ENCODE assay signal across 8 mouse cellular contexts in the genomic region with DNA sequence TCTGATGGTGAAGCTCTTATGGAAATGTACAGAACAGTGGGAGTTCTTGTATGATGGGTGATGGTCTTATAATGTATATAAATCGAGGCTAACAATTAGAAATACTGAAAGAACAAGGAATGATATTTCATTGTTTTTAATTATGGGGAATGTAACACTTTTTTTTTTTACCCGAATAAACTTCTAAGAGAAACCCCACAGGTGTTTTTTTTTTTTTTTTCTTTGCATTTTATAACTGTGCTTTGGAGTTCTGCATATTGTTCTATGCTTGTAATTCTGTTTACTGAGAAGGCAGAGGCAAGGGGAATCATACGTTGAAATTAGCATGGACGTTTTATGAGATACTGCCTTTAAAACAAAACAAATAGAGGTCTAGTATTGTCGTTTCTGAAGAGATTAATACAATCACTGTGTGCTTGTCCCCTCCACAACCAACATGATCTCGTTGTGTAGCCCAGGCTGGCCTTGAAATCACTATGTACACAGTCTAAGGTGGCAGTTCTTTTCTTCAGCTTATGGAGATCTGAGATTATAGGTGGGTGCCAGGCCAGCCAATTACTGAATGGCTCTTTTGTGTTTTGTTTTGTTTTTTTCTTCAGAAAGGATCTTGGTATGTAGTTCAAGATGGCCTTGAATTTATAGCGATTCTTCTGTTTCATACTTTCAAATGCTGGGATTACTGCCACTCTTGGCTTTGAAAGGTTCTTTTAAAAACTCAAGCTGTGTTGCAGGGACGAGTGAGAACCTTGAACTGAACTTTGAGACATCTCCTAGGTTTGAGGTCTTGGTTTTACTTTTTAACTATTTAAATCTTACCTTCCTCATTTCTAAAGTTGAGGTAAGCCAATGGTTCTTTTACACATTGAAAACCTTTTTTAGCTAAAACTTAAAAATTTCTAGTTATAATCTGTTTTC. TPM values are rescaled to one million over a fixed set of nuclear protein-coding genes. Genes with fewer than 3 reads are reported as not detected.
DNase-seq lines count a peak whose midpoint lies in the region; ATAC-seq and TF ChIP-seq lines count a peak whose summit lies in the region.

No protein-coding gene starts in this region.

- H3K79me2 ChIP-seq in MEL (ENCODE audit: control insufficient read depth, insufficient read depth, low read length, poor library complexity): peaks cover 46% of the 10 kb centered on the region

- no peak for TF ChIP-seq EP300 in MEL (IDR thresholded peaks at IDR 0.05; ENCODE audit: low read depth in 1 of 2, low read length in 2 of 2)

- DNase-seq in heart, adult 9 months (ENCODE audit: low spot score in 2 of 2): no peak
- peak; percentile 52 for DNase-seq in MEL (ENCODE audit: low read depth, low spot score)
- DNase-seq in midbrain, embryonic 11.5 days (ENCODE audit: low spot score, missing footprints): no peak
- no peak for DNase-seq in left cerebral cortex, adult 11 months (ENCODE audit: low spot score)
- DNase-seq in thymus, adult 18-20 months: no peak

- no peak for TF ChIP-seq POLR2A in MEL (IDR thresholded peaks at IDR 0.05; ENCODE audit: control insufficient read depth in 1 of 2, insufficient read depth in 1 of 2, low read depth in 1 of 2, low read length in 2 of 2, poor library complexity in 1 of 2)

- ATAC-seq in heart, embryonic 13.5 days (ENCODE audit: extremely low read depth, insufficient number of reproducible peaks, low FRiP score, low TSS enrichment): no peak
- ATAC-seq in hindbrain, embryonic 13.5 days (ENCODE audit: low FRiP score): no peak
- no peak for ATAC-seq in midbrain, embryonic 11.5 days (ENCODE audit: low FRiP score)
- ATAC-seq in cerebellum, adult (ENCODE audit: insufficient number of reproducible peaks, low FRiP score, low TSS enrichment): no peak

- WGBS in heart, embryonic 13.5 days: 36% methylated on average over 8 of the region's 8 CpGs
- WGBS in hindbrain, embryonic 13.5 days: 35% methylated on average over 8 of the region's 8 CpGs
- 40% methylated on average over 8 of the region's 8 CpGs for WGBS in midbrain, embryonic 11.5 days

- H3K4me2 ChIP-seq in heart, embryonic 13.5 days: peak overlapping the region; percentile 79
- H3K4me2 ChIP-seq in hindbrain, embryonic 13.5 days: peak overlapping the region; percentile 62
- peak overlapping the region; percentile 57 for H3K4me2 ChIP-seq in midbrain, embryonic 11.5 days

- no peak for TF ChIP-seq CTCF in MEL (IDR thresholded peaks at IDR 0.05 in 2 of 3, conservative IDR thresholded peaks at IDR 0.05 in 1 of 3; ENCODE audit: control insufficient read depth in 1 of 3, insufficient read depth in 1 of 3, low read depth in 2 of 3, low read length in 3 of 3, poor library complexity in 1 of 3, severe bottlenecking in 1 of 3)

- no peaks in the 10 kb centered on the region for H3K27me3 ChIP-seq in heart, embryonic 13.5 days (replicated peaks)
- H3K27me3 ChIP-seq in MEL (ENCODE audit: control insufficient read depth in 1 of 2, insufficient read depth in 2 of 2, low read length in 2 of 2): no peaks in the 10 kb centered on the region
- H3K27me3 ChIP-seq in hindbrain, embryonic 13.5 days: no peaks in the 10 kb centered on the region
- no peaks in the 10 kb centered on the region for H3K27me3 ChIP-seq in midbrain, embryonic 11.5 days (ENCODE audit: control insufficient read depth, insufficient read depth, low read length)

- no peaks in the 10 kb centered on the region for H3K9me3 ChIP-seq in heart, embryonic 13.5 days
- no peaks in the 10 kb centered on the region for H3K9me3 ChIP-seq in MEL (replicated peaks; ENCODE audit: insufficient read depth, low read length)
- H3K9me3 ChIP-seq in hindbrain, embryonic 13.5 days: no peaks in the 10 kb centered on the region
- no peaks in the 10 kb centered on the region for H3K9me3 ChIP-seq in midbrain, embryonic 11.5 days (ENCODE audit: control insufficient read depth, low read length)

- peak overlapping the region; percentile 97 for H3K9ac ChIP-seq in heart, embryonic 13.5 days
- peak overlapping the region; percentile 93 for H3K9ac ChIP-seq in MEL (ENCODE audit: control insufficient read depth, low read depth, low read length, poor library complexity, severe bottlenecking)
- no peak overlapping the region; the same call in 1 of the 2 replicates for H3K9ac ChIP-seq in hindbrain, embryonic 13.5 days
- H3K9ac ChIP-seq in midbrain, embryonic 11.5 days (ENCODE audit: low read length): peak overlapping the region; percentile 51; the same call in 1 of the 2 replicates

- H3K4me1 ChIP-seq in heart, embryonic 13.5 days: peaks cover 30% of the 10 kb centered on the region
- peaks cover 17 to 23% of the 10 kb centered on the region in 2 experiments for H3K4me1 ChIP-seq in MEL (ENCODE audit: control insufficient read depth in 1 of 2, insufficient read depth in 2 of 2, low read length in 2 of 2)
- peaks cover 34% of the 10 kb centered on the region for H3K4me1 ChIP-seq in hindbrain, embryonic 13.5 days (replicated peaks)
- H3K4me1 ChIP-seq in midbrain, embryonic 11.5 days (ENCODE audit: control insufficient read depth, insufficient read depth, low read length): peaks cover 21% of the 10 kb centered on the region

- peaks cover 4% of the 10 kb centered on the region; the same call in 1 of the 2 replicates for H3K36me3 ChIP-seq in heart, embryonic 13.5 days
- H3K36me3 ChIP-seq in MEL (ENCODE audit: control insufficient read depth in 1 of 2, insufficient read depth in 2 of 2, low read length in 2 of 2): peaks cover 0 to 42% of the 10 kb centered on the region in 2 experiments; a peak in 3 of 4 replicates
- no peaks in the 10 kb centered on the region for H3K36me3 ChIP-seq in hindbrain, embryonic 13.5 days
- no peaks in the 10 kb centered on the region for H3K36me3 ChIP-seq in midbrain, embryonic 11.5 days (ENCODE audit: control insufficient read depth, insufficient read depth, low read length)

- H3K27ac ChIP-seq in heart, embryonic 13.5 days (replicated peaks): no peak overlapping the region
- no peak overlapping the region for H3K27ac ChIP-seq in MEL (ENCODE audit: control insufficient read depth, low read depth, low read length)
- no peak overlapping the region for H3K27ac ChIP-seq in hindbrain, embryonic 13.5 days
- no peak overlapping the region for H3K27ac ChIP-seq in midbrain, embryonic 11.5 days (ENCODE audit: low read depth, low read length)

- no peak for TF ChIP-seq RAD21 in MEL (IDR thresholded peaks at IDR 0.05; ENCODE audit: low read depth, low read length)

- peak overlapping the region; percentile 82 for H3K4me3 ChIP-seq in heart, embryonic 13.5 days
- peak overlapping the region; percentile 11 to 94 for H3K4me3 ChIP-seq in MEL (ENCODE audit: control insufficient read depth in 1 of 2, insufficient read depth in 1 of 2, low read depth in 2 of 2, low read length in 2 of 2)
- H3K4me3 ChIP-seq in hindbrain, embryonic 13.5 days: peak overlapping the region; percentile 81
- peak overlapping the region; percentile 79 for H3K4me3 ChIP-seq in midbrain, embryonic 11.5 days (ENCODE audit: low read depth, low read length)

TF ChIP-seq in MEL, 35 proteins besides CTCF, POLR2A, EP300 and RAD21:
- TF ChIP-seq SIN3A (IDR thresholded peaks at IDR 0.05; ENCODE audit: low read length) (peak; percentile 57; the same call in 1 of the 2 replicates), CHD2 (IDR thresholded peaks at IDR 0.05; ENCODE audit: low read length) (no peak), ZNF384 (IDR thresholded peaks at IDR 0.05; ENCODE audit: low read depth, low read length) (peak; percentile 63), SMC3 (IDR thresholded peaks at IDR 0.05; ENCODE audit: low read depth, low read length) (no peak), ZC3H11A (IDR thresholded peaks at IDR 0.05; ENCODE audit: low read depth, low read length) (0 out of 2 replicates have a peak, but pooled peaks have one; percentile 5)

RNA-seq across cellular contexts. Expression of a gene that starts 47.7 kb away (rescaled TPM):
- 23.1 and 25.7 TPM in 2 replicates for polyA plus RNA-seq in heart, embryonic 13.5 days (2015; fragmentation: Nextera tagmentation; extraction: Ambion mirVana)
- 30.1 and 33.6 TPM in 2 replicates for total RNA-seq in MEL (2012; rRNA removed)
- polyA plus RNA-seq in MEL (2012; ENCODE audit: insufficient read depth in 1 of 2, insufficient read length in 2 of 2, low read depth in 1 of 2, low replicate concordance in 2 of 2, missing spikeins in 1 of 2): 10 to 100 TPM in 1 of 2 experiments, not detected in 1; 41.7 TPM
- 42.8 and 44.7 TPM in 2 replicates for polyA plus RNA-seq in hindbrain, embryonic 13.5 days (2015; fragmentation: Nextera tagmentation; extraction: Ambion mirVana)
- 57.1 and 64.3 TPM in 2 replicates for polyA plus RNA-seq in midbrain, embryonic 11.5 days (2014; fragmentation: Nextera tagmentation; extraction: Ambion mirVana)
